Mouse (Mus musculus) ES-E14 (cell line): ENCODE results near the gene Arpc3.

Source experiments
- CHD2 ChIP-seq: IDR thresholded peaks from 2 replicates; pipeline ENCODE4 v1.6.1; 2014; ENCODE audit warnings: mild to moderate bottlenecking, low read depth, low read length, inconsistent platforms
- HCFC1 ChIP-seq: IDR thresholded peaks from 2 replicates; pipeline ENCODE4 v1.6.1; 2012; ENCODE audit warnings: low read length, inconsistent platforms, borderline replicate concordance; ENCODE audit not compliant: insufficient read depth
- ZC3H11A ChIP-seq: IDR thresholded peaks from 2 replicates; pipeline ENCODE4 v1.6.1; 2012; ENCODE audit warnings: low read depth, mild to moderate bottlenecking, inconsistent platforms, low read length, borderline replicate concordance

DNA sequence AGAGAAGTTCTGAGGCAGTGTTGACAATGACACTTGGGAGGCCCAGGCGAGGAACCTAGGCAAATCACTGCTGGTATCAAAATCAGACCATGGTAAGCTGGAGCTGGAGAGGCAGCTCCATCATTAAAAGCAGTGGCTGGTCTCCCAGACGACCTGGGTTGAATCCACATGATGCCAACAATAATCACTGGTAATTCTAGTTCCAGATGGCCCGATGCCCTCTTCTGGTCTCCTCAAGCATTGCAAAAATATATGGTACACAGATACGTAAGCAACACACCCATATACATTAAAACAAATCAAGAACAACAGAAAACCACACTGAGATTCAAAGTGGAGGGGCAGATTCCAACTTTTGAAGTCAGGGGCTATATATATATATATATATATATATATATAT, 45.9 kb upstream of the Arpc3 start:
- TF ChIP-seq CHD2 (no peak), HCFC1 (no peak), ZC3H11A (no peak)
